Mouse (Mus musculus) right cerebral cortex, postnatal 14 days (tissue): ENCODE measurements around the gene Fhl1.
A peak's percentile ranks its signal among the peaks of the same experiment; 100 is the strongest.

Experiments
- DNase-seq: peaks from one replicate; pipeline ENCODE4 v3.0.0; 2022

Fhl1 gene

GRCm38 (mm10) chrX:56731306-56732201 is at the start of gene Fhl1:
Gene Fhl1, plus strand, starts transcription at chrX:56731787.
- peak; percentile 32 for DNase-seq

- DNase-seq = no peak
Measured at GRCm38 (mm10) chrX:56682156-56682720, 49.3 kb upstream of the Fhl1 start.

- peak; percentile 12 for DNase-seq
Measured at GRCm38 (mm10) chrX:56683521-56683920, 48.1 kb upstream of the Fhl1 start.

GRCm38 (mm10) chrX:56692554-56692953 is 39.0 kb upstream of the Fhl1 start:
- no peak for DNase-seq

- no peak for DNase-seq
Measured at GRCm38 (mm10) chrX:56694539-56694938, 37.0 kb upstream of the Fhl1 start.

GRCm38 (mm10) chrX:56697199-56697780 is 34.3 kb upstream of the Fhl1 start:
- no peak for DNase-seq

- no peak for DNase-seq
Measured at GRCm38 (mm10) chrX:56697886-56698285, 33.7 kb upstream of the Fhl1 start.

- no peak for DNase-seq
Measured at GRCm38 (mm10) chrX:56701261-56701660, 30.3 kb upstream of the Fhl1 start.

- no peak for DNase-seq
Measured at GRCm38 (mm10) chrX:56703965-56704562, 27.5 kb upstream of the Fhl1 start.

- no peak for DNase-seq
Measured at GRCm38 (mm10) chrX:56708592-56709370, 22.8 kb upstream of the Fhl1 start.

- DNase-seq = no peak
Measured at GRCm38 (mm10) chrX:56710522-56710921, 21.1 kb upstream of the Fhl1 start.

GRCm38 (mm10) chrX:56712666-56713065 is 18.9 kb upstream of the Fhl1 start:
- no peak for DNase-seq

- no peak for DNase-seq
Measured at GRCm38 (mm10) chrX:56722559-56722958, 9.0 kb upstream of the Fhl1 start.

GRCm38 (mm10) chrX:56728507-56728906 is 3.1 kb upstream of the Fhl1 start:
- no peak for DNase-seq

- no peak for DNase-seq
Measured at GRCm38 (mm10) chrX:56730828-56731305, 720 bp upstream of the Fhl1 start.

- no peak for DNase-seq
Measured at GRCm38 (mm10) chrX:56732401-56732800, 814 bp downstream of the Fhl1 start.

- DNase-seq = no peak
Measured at GRCm38 (mm10) chrX:56734436-56734835, 2.8 kb downstream of the Fhl1 start.

- no peak for DNase-seq
Measured at GRCm38 (mm10) chrX:56736226-56736625, 4.6 kb downstream of the Fhl1 start.

- no peak for DNase-seq
Measured at GRCm38 (mm10) chrX:56737848-56738554, 6.4 kb downstream of the Fhl1 start.

GRCm38 (mm10) chrX:56741428-56741827 is 9.8 kb downstream of the Fhl1 start:
- no peak for DNase-seq

- no peak for DNase-seq
Measured at GRCm38 (mm10) chrX:56751536-56751935, 19.9 kb downstream of the Fhl1 start.

GRCm38 (mm10) chrX:56752144-56752543 is 20.6 kb downstream of the Fhl1 start:
- DNase-seq = no peak
